Mouse (Mus musculus): ENCODE measurements around the gene Ramac. TPM values are rescaled to one million over a fixed set of nuclear protein-coding genes. Genes with fewer than 3 reads are reported as not detected.

Gene Ramac
- total RNA-seq (2014; fragmentation: Nextera tagmentation), result 41.5 and 47.5 TPM in 2 replicates
- 99.7 and 111 TPM in 2 replicates for total RNA-seq (2017)
- polyA plus RNA-seq (2012), result 19.8 and 29.4 TPM in 2 replicates

GRCm38 (mm10) chr7:81762180-81763109 lies at the start of gene Ramac:
Gene Ramac, plus strand, starts transcription at chr7:81762925.
- DNase-seq (ENCODE audit: low spot score) (peak; percentile 82), ATAC-seq (ENCODE audit: extremely low read depth, insufficient number of reproducible peaks, low FRiP score, poor library complexity, severe bottlenecking) (peak; percentile 92)
- Histone ChIP-seq H3K4me1 (ENCODE audit: insufficient read depth, low read depth, low read length) (peaks cover 31% of the 10 kb centered on the region), H3K27me3 (ENCODE audit: insufficient read depth, low read length) (no peaks in the 10 kb centered on the region), H3K9me3 (replicated peaks) (no peaks in the 10 kb centered on the region), H3K36me3 (replicated peaks) (peaks cover 5% of the 10 kb centered on the region), H3K4me3 (ENCODE audit: low read depth, low read length) (peak within 1 kb of the TSS; percentile 88)
- TF ChIP-seq TAL1 (conservative IDR thresholded peaks at IDR 0.05; ENCODE audit: low read depth, low read length), result no peak
- TF ChIP-seq GATA1 (IDR thresholded peaks at IDR 0.05; ENCODE audit: borderline replicate concordance, low read length), result no peak

DNA sequence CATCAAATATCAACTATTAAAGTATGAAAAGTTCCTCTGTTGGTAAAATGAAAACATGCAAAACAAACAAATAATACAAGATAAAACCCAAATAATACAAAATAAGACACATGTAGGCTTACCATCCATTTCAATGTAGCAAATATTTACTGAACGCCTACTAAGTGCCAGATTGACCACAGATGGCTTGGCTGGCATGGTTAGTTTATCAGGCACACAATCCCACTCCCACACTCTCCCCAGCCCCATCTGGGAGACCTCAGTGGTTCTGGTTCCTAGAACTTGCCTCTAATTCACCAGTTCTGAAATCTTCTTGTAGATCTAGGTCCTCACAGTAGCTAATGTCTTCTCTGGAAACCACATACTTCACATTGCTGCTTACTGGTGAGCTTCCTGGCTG lies 44.1 kb upstream of the Ramac start:
- Histone ChIP-seq H3K36me3 (replicated peaks) (peaks cover 5% of the 10 kb centered on the region), H3K4me3 (ENCODE audit: low read depth, low read length) (peak overlapping the region; percentile 63), H3K4me1 (ENCODE audit: insufficient read depth, low read depth, low read length) (peaks cover 73% of the 10 kb centered on the region), H3K9me3 (replicated peaks) (no peaks in the 10 kb centered on the region), H3K27me3 (ENCODE audit: insufficient read depth, low read length) (no peaks in the 10 kb centered on the region)
- ATAC-seq (ENCODE audit: extremely low read depth, insufficient number of reproducible peaks, low FRiP score, poor library complexity, severe bottlenecking) (no peak), DNase-seq (ENCODE audit: low spot score) (no peak)
- TF ChIP-seq POLR2AphosphoS5 (IDR thresholded peaks at IDR 0.05; ENCODE audit: insufficient replicate concordance, low read depth, low read length) (no peak), CTCF (IDR thresholded peaks at IDR 0.05; ENCODE audit: low read depth, low read length) (no peak), GATA1 (IDR thresholded peaks at IDR 0.05; ENCODE audit: borderline replicate concordance, low read length) (no peak), TAL1 (conservative IDR thresholded peaks at IDR 0.05; ENCODE audit: low read depth, low read length) (no peak), GATA2 (IDR thresholded peaks at IDR 0.05; ENCODE audit: borderline replicate concordance, low read depth, low read length) (no peak)

GRCm38 (mm10) chr7:81719216-81719661 lies 43.5 kb upstream of the Ramac start:
- peaks cover 70% of the 10 kb centered on the region for H3K4me1 ChIP-seq (ENCODE audit: insufficient read depth, low read depth, low read length)
- H3K36me3 ChIP-seq (replicated peaks), result peaks cover 5% of the 10 kb centered on the region
- TF ChIP-seq GATA1 (IDR thresholded peaks at IDR 0.05; ENCODE audit: borderline replicate concordance, low read length), result no peak
- TF ChIP-seq TAL1 (conservative IDR thresholded peaks at IDR 0.05; ENCODE audit: low read depth, low read length), result peak; percentile 91
- H3K9me3 ChIP-seq (replicated peaks), result no peaks in the 10 kb centered on the region
- peak overlapping the region; percentile 63 for H3K4me3 ChIP-seq (ENCODE audit: low read depth, low read length)
- DNase-seq (ENCODE audit: low spot score) (peak; percentile 32), ATAC-seq (ENCODE audit: extremely low read depth, insufficient number of reproducible peaks, low FRiP score, poor library complexity, severe bottlenecking) (peak; percentile 99)
- H3K27me3 ChIP-seq (ENCODE audit: insufficient read depth, low read length), result no peaks in the 10 kb centered on the region

- no peaks in the 10 kb centered on the region for H3K36me3 ChIP-seq (replicated peaks)
- H3K27me3 ChIP-seq (ENCODE audit: insufficient read depth, low read length), result no peaks in the 10 kb centered on the region
- no peaks in the 10 kb centered on the region; the same call in 1 of the 2 replicates for H3K9me3 ChIP-seq (replicated peaks)
- H3K4me1 ChIP-seq (ENCODE audit: insufficient read depth, low read depth, low read length), result peaks cover 77% of the 10 kb centered on the region
- TF ChIP-seq GATA1 (IDR thresholded peaks at IDR 0.05; ENCODE audit: borderline replicate concordance, low read length), result no peak
- TF ChIP-seq POLR2AphosphoS5 (IDR thresholded peaks at IDR 0.05; ENCODE audit: insufficient replicate concordance, low read depth, low read length), result no peak
- TF ChIP-seq CTCF (IDR thresholded peaks at IDR 0.05; ENCODE audit: low read depth, low read length), result no peak
- TF ChIP-seq GATA2 (IDR thresholded peaks at IDR 0.05; ENCODE audit: borderline replicate concordance, low read depth, low read length), result no peak
- TF ChIP-seq TAL1 (conservative IDR thresholded peaks at IDR 0.05; ENCODE audit: low read depth, low read length), result no peak
- DNase-seq (ENCODE audit: low spot score), result no peak
- ATAC-seq (ENCODE audit: extremely low read depth, insufficient number of reproducible peaks, low FRiP score, poor library complexity, severe bottlenecking), result no peak
- H3K4me3 ChIP-seq (ENCODE audit: low read depth, low read length), result no peak overlapping the region
These were observed 41.5 kb upstream of the Ramac start for GRCm38 (mm10) chr7:81721271-81721670.

DNA sequence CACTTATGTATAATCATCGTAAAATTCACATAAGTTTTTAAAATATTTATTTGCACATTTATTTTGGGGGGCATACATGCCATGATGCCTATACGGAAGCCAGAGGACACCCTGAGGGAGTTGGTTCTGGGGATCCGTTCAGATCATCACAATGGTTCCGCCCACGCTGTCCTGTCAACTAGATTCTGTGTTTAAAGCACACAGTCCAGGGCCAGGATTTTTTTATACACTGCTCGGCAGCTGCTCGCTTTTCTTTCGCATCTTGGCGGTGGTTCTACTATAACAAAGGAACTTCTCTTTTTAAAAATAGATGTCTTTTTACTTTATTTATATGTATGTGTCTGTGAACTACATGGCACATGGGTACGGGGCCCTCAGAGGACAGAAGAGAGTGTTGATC lies 38.9 kb upstream of the Ramac start:
- DNase-seq (ENCODE audit: low spot score), result no peak
- TF ChIP-seq GATA1 (IDR thresholded peaks at IDR 0.05; ENCODE audit: borderline replicate concordance, low read length) (no peak), CTCF (IDR thresholded peaks at IDR 0.05; ENCODE audit: low read depth, low read length) (no peak), TAL1 (conservative IDR thresholded peaks at IDR 0.05; ENCODE audit: low read depth, low read length) (no peak), GATA2 (IDR thresholded peaks at IDR 0.05; ENCODE audit: borderline replicate concordance, low read depth, low read length) (no peak), POLR2AphosphoS5 (IDR thresholded peaks at IDR 0.05; ENCODE audit: insufficient replicate concordance, low read depth, low read length) (no peak)
- Histone ChIP-seq H3K4me3 (ENCODE audit: low read depth, low read length) (no peak overlapping the region), H3K4me1 (ENCODE audit: insufficient read depth, low read depth, low read length) (peaks cover 66% of the 10 kb centered on the region), H3K9me3 (replicated peaks) (no peaks in the 10 kb centered on the region; the same call in 1 of the 2 replicates), H3K36me3 (replicated peaks) (no peaks in the 10 kb centered on the region), H3K27me3 (ENCODE audit: insufficient read depth, low read length) (no peaks in the 10 kb centered on the region)
- ATAC-seq (ENCODE audit: extremely low read depth, insufficient number of reproducible peaks, low FRiP score, poor library complexity, severe bottlenecking), result no peak

DNA sequence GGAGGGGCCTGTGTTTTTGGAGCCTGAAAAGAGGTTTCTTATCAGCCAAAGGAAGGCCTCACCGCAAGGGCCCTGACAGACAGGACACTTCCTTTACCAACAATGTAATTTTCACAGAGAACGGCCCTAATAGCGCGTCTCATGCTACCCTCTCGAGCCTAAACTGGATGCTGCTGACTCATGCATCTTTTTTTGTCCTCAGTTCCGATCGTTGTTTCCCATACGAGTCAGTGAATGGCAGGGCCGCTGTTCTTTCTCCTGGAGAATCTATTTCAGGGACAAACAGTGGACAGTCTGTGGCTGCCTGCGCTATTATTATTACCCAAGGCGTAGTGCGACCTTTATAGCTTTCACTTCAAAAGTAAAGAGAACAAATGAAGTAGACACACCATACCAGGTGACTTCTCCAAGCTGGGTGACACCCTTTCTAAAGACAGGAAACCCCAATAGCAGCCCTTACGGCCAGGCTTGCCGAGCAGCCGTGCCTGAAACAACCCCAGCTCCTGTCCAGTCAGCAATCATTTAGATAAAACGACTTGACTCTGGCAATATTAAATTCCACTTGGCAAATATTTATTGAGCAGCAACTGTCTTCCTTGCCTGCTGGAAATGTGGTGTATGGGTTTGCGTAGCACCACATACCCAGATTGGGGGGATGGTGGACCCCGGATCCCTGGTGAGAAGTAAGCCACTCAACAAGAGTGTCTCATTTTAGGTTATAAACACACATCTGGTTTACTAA lies 36.6 kb upstream of the Ramac start:
- Histone ChIP-seq H3K4me3 (ENCODE audit: low read depth, low read length) (no peak overlapping the region), H3K9me3 (replicated peaks) (no peaks in the 10 kb centered on the region; the same call in 1 of the 2 replicates), H3K36me3 (replicated peaks) (no peaks in the 10 kb centered on the region), H3K4me1 (ENCODE audit: insufficient read depth, low read depth, low read length) (peaks cover 65% of the 10 kb centered on the region), H3K27me3 (ENCODE audit: insufficient read depth, low read length) (no peaks in the 10 kb centered on the region)
- TF ChIP-seq TAL1 (conservative IDR thresholded peaks at IDR 0.05; ENCODE audit: low read depth, low read length) (no peak), CTCF (IDR thresholded peaks at IDR 0.05; ENCODE audit: low read depth, low read length) (no peak), GATA1 (IDR thresholded peaks at IDR 0.05; ENCODE audit: borderline replicate concordance, low read length) (no peak)
- no peak for DNase-seq (ENCODE audit: low spot score)
- peak; percentile 63 for ATAC-seq (ENCODE audit: extremely low read depth, insufficient number of reproducible peaks, low FRiP score, poor library complexity, severe bottlenecking)

All from G1E (cell line).